Mouse (Mus musculus): ENCODE measurements around the gene Acot6. TPM values are rescaled to one million over a fixed set of nuclear protein-coding genes. Genes with fewer than 3 reads are reported as not detected.

The Acot6 gene
- polyA plus RNA-seq, 1 experiment = 1.5 TPM

DNA sequence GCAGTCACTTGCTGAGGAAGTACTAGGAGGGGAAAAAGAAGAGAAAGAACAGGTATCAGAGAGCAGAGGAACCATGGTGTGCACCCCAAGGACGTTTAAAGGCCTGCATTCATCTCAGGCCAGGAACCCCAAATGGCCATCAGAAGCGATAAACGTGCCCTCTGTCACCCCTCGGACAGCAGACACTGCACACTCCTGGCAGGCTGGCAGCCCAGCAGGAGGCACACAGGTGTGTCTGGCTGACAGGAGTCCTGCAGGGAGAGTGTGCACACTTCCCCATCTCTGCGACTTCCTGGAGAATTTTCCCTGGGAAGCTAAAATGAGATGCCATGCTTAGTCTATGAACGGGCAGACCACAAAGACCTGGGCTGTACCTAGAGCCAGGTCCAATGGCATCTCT, 53.0 kb downstream of the Acot6 start:
- no peaks in the 10 kb centered on the region for H3K27me3 ChIP-seq (ENCODE audit: control insufficient read depth, insufficient read depth, low read length)
- H3K4me1 ChIP-seq (replicated peaks; ENCODE audit: control insufficient read depth, insufficient read depth, low read length) = peaks cover under 1% of the 10 kb centered on the region; the same call in 1 of the 2 replicates
- DNase-seq = no peak
- no peak overlapping the region for H3K27ac ChIP-seq (ENCODE audit: control insufficient read depth, insufficient read depth, low read length)
- WGBS = 95% methylated on average over 6 of the region's 6 CpGs
- peaks cover 47% of the 10 kb centered on the region for H3K36me3 ChIP-seq (ENCODE audit: control insufficient read depth, insufficient read depth, low read length)
- H3K4me3 ChIP-seq (ENCODE audit: control insufficient read depth, insufficient read depth, low read length) = no peak overlapping the region
- TF ChIP-seq POLR2A (IDR thresholded peaks at IDR 0.05; ENCODE audit: control insufficient read depth, extremely low read depth, insufficient read depth, low read length, poor library complexity) (no peak), CTCF (IDR thresholded peaks at IDR 0.05; ENCODE audit: borderline replicate concordance, control insufficient read depth, extremely low read depth, insufficient read depth, low read length, poor library complexity) (no peak)

DNA sequence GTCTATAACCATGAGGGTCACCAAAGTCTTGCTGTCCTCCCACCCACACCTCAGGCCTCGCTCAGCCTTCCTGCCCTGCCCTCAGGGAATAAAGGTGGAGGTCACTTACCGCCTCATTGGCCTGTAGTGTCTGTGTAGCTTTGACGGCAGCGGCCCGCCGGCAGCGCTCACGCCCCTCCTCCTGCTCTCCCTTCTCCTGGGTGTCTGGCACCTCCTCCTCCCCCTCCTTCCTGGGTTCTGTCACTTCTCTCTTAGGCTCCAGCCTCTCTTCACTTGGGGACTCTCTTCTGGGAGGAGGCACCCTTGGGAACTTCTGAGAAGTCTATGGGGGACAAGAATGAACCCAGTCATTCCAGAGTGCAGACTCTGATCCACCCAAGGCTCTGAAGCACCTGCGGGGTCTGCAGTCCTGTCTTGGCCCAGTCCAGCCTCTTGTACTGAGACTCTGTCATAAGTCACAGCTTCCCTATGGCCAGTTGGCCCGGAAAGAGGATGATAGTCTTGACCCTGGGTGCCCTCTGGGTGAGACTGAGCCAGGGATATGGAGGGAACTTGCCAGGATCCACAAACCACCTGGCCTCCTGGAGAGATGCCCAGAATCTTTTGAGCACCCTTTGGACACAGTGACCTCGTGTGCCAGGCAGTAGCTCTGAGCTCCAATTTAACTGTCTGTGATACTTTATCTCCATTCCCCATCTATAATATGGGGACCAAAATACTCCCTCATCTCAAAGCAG, 54.5 kb downstream of the Acot6 start:
- Histone ChIP-seq H3K36me3 (ENCODE audit: control insufficient read depth, insufficient read depth, low read length) (peaks cover 62% of the 10 kb centered on the region), H3K4me1 (replicated peaks; ENCODE audit: control insufficient read depth, insufficient read depth, low read length) (no peaks in the 10 kb centered on the region), H3K4me3 (ENCODE audit: control insufficient read depth, insufficient read depth, low read length) (no peak overlapping the region), H3K27ac (ENCODE audit: control insufficient read depth, insufficient read depth, low read length) (no peak overlapping the region), H3K27me3 (ENCODE audit: control insufficient read depth, insufficient read depth, low read length) (no peaks in the 10 kb centered on the region)
- TF ChIP-seq CTCF (IDR thresholded peaks at IDR 0.05; ENCODE audit: borderline replicate concordance, control insufficient read depth, extremely low read depth, insufficient read depth, low read length, poor library complexity) (no peak), POLR2A (IDR thresholded peaks at IDR 0.05; ENCODE audit: control insufficient read depth, extremely low read depth, insufficient read depth, low read length, poor library complexity) (no peak)
- DNase-seq = no peak
- 94% methylated on average over 11 of the region's 11 CpGs for WGBS

DNA sequence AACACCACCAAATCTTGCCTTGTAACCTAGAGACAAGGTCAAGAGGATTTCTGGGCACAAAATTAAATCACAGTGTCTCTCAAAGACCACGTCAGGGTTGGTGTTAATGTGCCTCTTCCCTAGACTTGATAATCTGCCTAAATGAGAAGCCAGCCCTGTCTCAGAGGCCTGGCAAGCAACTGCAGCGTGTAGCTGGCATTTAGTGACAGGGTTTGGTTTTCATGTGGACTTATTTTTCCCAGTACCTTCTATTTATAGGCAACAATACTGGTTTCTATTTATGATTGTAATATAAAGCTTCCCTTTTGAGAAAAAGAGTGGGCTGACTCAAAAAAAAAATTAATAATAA, 55.0 kb downstream of the Acot6 start:
- no peak overlapping the region for H3K4me3 ChIP-seq (ENCODE audit: control insufficient read depth, insufficient read depth, low read length)
- no peaks in the 10 kb centered on the region for H3K27me3 ChIP-seq (ENCODE audit: control insufficient read depth, insufficient read depth, low read length)
- H3K4me1 ChIP-seq (replicated peaks; ENCODE audit: control insufficient read depth, insufficient read depth, low read length) = no peaks in the 10 kb centered on the region
- peaks cover 67% of the 10 kb centered on the region for H3K36me3 ChIP-seq (ENCODE audit: control insufficient read depth, insufficient read depth, low read length)
- WGBS = 92% methylated on average over 2 of the region's 2 CpGs
- no peak overlapping the region for H3K27ac ChIP-seq (ENCODE audit: control insufficient read depth, insufficient read depth, low read length)
- no peak for DNase-seq
- TF ChIP-seq CTCF (IDR thresholded peaks at IDR 0.05; ENCODE audit: borderline replicate concordance, control insufficient read depth, extremely low read depth, insufficient read depth, low read length, poor library complexity) (no peak), POLR2A (IDR thresholded peaks at IDR 0.05; ENCODE audit: control insufficient read depth, extremely low read depth, insufficient read depth, low read length, poor library complexity) (no peak)

DNA sequence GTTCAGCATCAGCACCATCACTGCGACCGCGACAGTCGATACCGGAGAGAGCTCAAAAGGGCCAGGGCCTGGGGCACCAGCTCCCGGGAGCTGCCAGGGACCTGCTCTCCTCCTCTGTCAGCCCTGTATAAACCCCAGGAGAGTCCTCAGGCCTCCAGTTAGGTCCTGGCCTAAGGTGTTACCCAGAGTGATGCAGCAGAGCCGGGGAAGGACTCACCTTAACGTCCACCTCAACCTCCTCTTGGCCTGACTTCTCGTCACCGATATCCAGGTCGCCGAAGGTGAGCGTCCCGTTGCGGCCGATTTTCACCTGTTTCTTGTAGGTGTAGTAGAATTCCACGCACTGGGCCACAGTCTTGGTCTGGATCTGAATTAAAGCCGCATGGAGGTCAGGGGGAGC, 55.8 kb downstream of the Acot6 start:
- TF ChIP-seq CTCF (IDR thresholded peaks at IDR 0.05; ENCODE audit: borderline replicate concordance, control insufficient read depth, extremely low read depth, insufficient read depth, low read length, poor library complexity) (no peak), POLR2A (IDR thresholded peaks at IDR 0.05; ENCODE audit: control insufficient read depth, extremely low read depth, insufficient read depth, low read length, poor library complexity) (no peak)
- no peak for DNase-seq
- Histone ChIP-seq H3K27me3 (ENCODE audit: control insufficient read depth, insufficient read depth, low read length) (no peaks in the 10 kb centered on the region), H3K4me3 (ENCODE audit: control insufficient read depth, insufficient read depth, low read length) (no peak overlapping the region), H3K4me1 (replicated peaks; ENCODE audit: control insufficient read depth, insufficient read depth, low read length) (no peaks in the 10 kb centered on the region), H3K36me3 (ENCODE audit: control insufficient read depth, insufficient read depth, low read length) (peaks cover 70% of the 10 kb centered on the region), H3K27ac (ENCODE audit: control insufficient read depth, insufficient read depth, low read length) (no peak overlapping the region)
- 97% methylated on average over 18 of the region's 18 CpGs for WGBS

DNA sequence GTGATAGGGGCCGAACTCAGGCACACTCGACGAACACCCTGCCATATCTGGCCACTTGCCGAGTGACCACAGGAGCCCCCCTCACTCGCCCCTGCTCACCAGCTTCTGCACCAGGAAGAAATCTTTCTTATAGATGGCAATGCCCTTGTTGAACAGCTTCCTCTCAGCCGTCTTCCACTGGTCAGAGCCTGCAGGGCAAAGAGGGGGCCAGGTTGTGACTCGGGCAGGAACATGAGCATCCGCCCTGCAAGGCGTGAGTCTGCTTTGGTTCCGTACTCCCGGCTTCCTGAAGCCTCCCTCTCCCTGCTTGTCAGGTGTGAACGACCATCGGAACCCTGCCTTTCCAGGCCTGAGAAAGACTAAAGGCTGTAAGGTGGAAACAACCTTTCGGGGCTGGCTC, 57.7 kb downstream of the Acot6 start:
- H3K36me3 ChIP-seq (ENCODE audit: control insufficient read depth, insufficient read depth, low read length) = peaks cover 67% of the 10 kb centered on the region
- no peaks in the 10 kb centered on the region for H3K4me1 ChIP-seq (replicated peaks; ENCODE audit: control insufficient read depth, insufficient read depth, low read length)
- no peak overlapping the region for H3K4me3 ChIP-seq (ENCODE audit: control insufficient read depth, insufficient read depth, low read length)
- 96% methylated on average over 14 of the region's 14 CpGs for WGBS
- TF ChIP-seq POLR2A (IDR thresholded peaks at IDR 0.05; ENCODE audit: control insufficient read depth, extremely low read depth, insufficient read depth, low read length, poor library complexity) (no peak), CTCF (IDR thresholded peaks at IDR 0.05; ENCODE audit: borderline replicate concordance, control insufficient read depth, extremely low read depth, insufficient read depth, low read length, poor library complexity) (no peak)
- H3K27me3 ChIP-seq (ENCODE audit: control insufficient read depth, insufficient read depth, low read length) = no peaks in the 10 kb centered on the region
- DNase-seq = no peak
- no peak overlapping the region for H3K27ac ChIP-seq (ENCODE audit: control insufficient read depth, insufficient read depth, low read length)

DNA sequence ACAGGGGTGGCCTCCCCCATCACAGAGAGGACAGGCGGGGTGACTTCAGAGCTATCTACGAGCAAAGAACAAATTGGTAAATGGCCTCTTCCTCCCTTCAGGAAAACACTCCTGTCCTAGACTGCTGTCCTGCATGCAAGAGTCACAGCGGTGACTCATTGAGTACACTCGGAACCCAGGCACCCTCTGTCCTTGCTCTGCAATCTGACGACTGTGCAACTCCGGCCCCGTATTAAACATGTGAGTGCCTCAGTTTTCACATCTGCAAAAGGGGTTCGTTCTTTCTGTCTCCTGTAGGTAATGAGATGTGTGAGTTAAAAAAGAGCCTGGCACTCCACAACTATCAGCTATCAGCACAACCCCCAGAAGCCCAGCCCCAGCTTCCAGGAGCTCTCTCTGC, 60.0 kb downstream of the Acot6 start:
- no peak for TF ChIP-seq POLR2A (IDR thresholded peaks at IDR 0.05; ENCODE audit: control insufficient read depth, extremely low read depth, insufficient read depth, low read length, poor library complexity)
- no peak for TF ChIP-seq CTCF (IDR thresholded peaks at IDR 0.05; ENCODE audit: borderline replicate concordance, control insufficient read depth, extremely low read depth, insufficient read depth, low read length, poor library complexity)
- H3K4me1 ChIP-seq (replicated peaks; ENCODE audit: control insufficient read depth, insufficient read depth, low read length) = no peaks in the 10 kb centered on the region
- 94% methylated on average over 8 of the region's 8 CpGs for WGBS
- no peak overlapping the region for H3K4me3 ChIP-seq (ENCODE audit: control insufficient read depth, insufficient read depth, low read length)
- H3K36me3 ChIP-seq (ENCODE audit: control insufficient read depth, insufficient read depth, low read length) = peaks cover 54% of the 10 kb centered on the region
- no peak overlapping the region for H3K27ac ChIP-seq (ENCODE audit: control insufficient read depth, insufficient read depth, low read length)
- H3K27me3 ChIP-seq (ENCODE audit: control insufficient read depth, insufficient read depth, low read length) = no peaks in the 10 kb centered on the region
- DNase-seq = no peak

Other genes with a start within 250 kb of the Acot6 start
- gene Numb, start 178.7 kb upstream of the Acot6 start, polyA plus RNA-seq (2012; rRNA removed) = 42.0 and 44.4 TPM in 2 replicates
- 23.9 and 32.9 TPM in 2 replicates for gene Riox1, start 150.0 kb upstream of the Acot6 start, polyA plus RNA-seq (2012; rRNA removed)
- not detected in 2 replicates for gene Heatr4, start 115.8 kb upstream of the Acot6 start, polyA plus RNA-seq (2012; rRNA removed)
- 9.1 and 11.2 TPM in 2 replicates for gene Acot2, start 112.8 kb upstream of the Acot6 start, polyA plus RNA-seq (2012; rRNA removed)
- gene Acot1, start 91.2 kb upstream of the Acot6 start, polyA plus RNA-seq (2012; rRNA removed) = 3.6 TPM in 2 replicates
- 0.65 and 0.66 TPM in 2 replicates for gene Acot4, start 62.3 kb upstream of the Acot6 start, polyA plus RNA-seq (2012; rRNA removed)
- gene Gm49366, start 61.7 kb upstream of the Acot6 start, polyA plus RNA-seq (2012; rRNA removed) = not detected in 2 replicates
- not detected in 2 replicates for gene Acot3, start 48.5 kb upstream of the Acot6 start, polyA plus RNA-seq (2012; rRNA removed)
- gene Acot5, start 31.3 kb upstream of the Acot6 start, polyA plus RNA-seq (2012; rRNA removed) = 1.1 and 1.6 TPM in 2 replicates
- 2.2 and 3.0 TPM in 2 replicates for gene Dnal1, start 13.7 kb downstream of the Acot6 start, polyA plus RNA-seq (2012; rRNA removed)
- gene Pnma1, start 47.8 kb downstream of the Acot6 start, polyA plus RNA-seq (2012; rRNA removed) = 0.24 and 0.28 TPM in 2 replicates
- gene Elmsan1, start 118.2 kb downstream of the Acot6 start, polyA plus RNA-seq (2012; rRNA removed) = 26.1 and 30.9 TPM in 2 replicates
- 7.4 and 8.1 TPM in 2 replicates for gene Ptgr2, start 184.6 kb downstream of the Acot6 start, polyA plus RNA-seq (2012; rRNA removed)
- 59.1 and 59.5 TPM in 2 replicates for gene Zfp410, start 216.2 kb downstream of the Acot6 start, polyA plus RNA-seq (2012; rRNA removed)